Mouse (Mus musculus) MEL (cell line): ENCODE measurements at regions not wholly inside any gene's neighbourhood (a gene's known extent, or its start where the extent isn't known, plus 50 kb on each side); places are given as distances from the start of the nearest gene placed in this dataset.

Experiments
- CTCF ChIP-seq, 3 experiments: IDR thresholded peaks in 2 of 3; conservative IDR thresholded peaks in 1 of 3; 2 replicates each; pipeline ENCODE4 v1.5.1; 2011 to 2012; ENCODE audit warnings: low read length in 3 of 3, low read depth in 2 of 3, mild to moderate bottlenecking in 2 of 3, improper control_type of control experiment in 1 of 3, inconsistent platforms in 1 of 3, mixed read lengths in 1 of 3, moderate library complexity in 1 of 3; ENCODE audit not compliant: control insufficient read depth in 1 of 3, insufficient read depth in 1 of 3, poor library complexity in 1 of 3, severe bottlenecking in 1 of 3
- EP300 ChIP-seq, 2 experiments: IDR thresholded peaks; 2 replicates each; pipeline ENCODE4 v1.6.1; 2011; ENCODE audit warnings: improper control_type of control experiment in 2 of 2, low read length in 2 of 2, low read depth in 1 of 2, mild to moderate bottlenecking in 1 of 2
- GATA1 ChIP-seq: IDR thresholded peaks from 2 replicates; pipeline ENCODE4 v1.6.1; 2011; ENCODE audit warnings: low read depth, low read length, improper control_type of control experiment
- MAFK ChIP-seq: IDR thresholded peaks from 2 replicates; pipeline ENCODE4 v1.6.1; 2011; ENCODE audit warnings: low read depth, mild to moderate bottlenecking, low read length, improper control_type of control experiment, borderline replicate concordance
- MYC ChIP-seq: IDR thresholded peaks from 2 replicates; pipeline ENCODE4 v1.6.1; 2011; ENCODE audit warnings: low read depth, mild to moderate bottlenecking, low read length, improper control_type of control experiment, moderate library complexity
- POLR2A ChIP-seq, 2 experiments: IDR thresholded peaks; 2 replicates each; pipeline ENCODE4 v1.6.1; 2011 to 2012; ENCODE audit warnings: low read length in 2 of 2, mild to moderate bottlenecking in 2 of 2, control low read depth in 1 of 2, improper control_type of control experiment in 1 of 2, low read depth in 1 of 2, moderate library complexity in 1 of 2; ENCODE audit not compliant: control insufficient read depth in 1 of 2, insufficient read depth in 1 of 2, poor library complexity in 1 of 2
- SIN3A ChIP-seq: IDR thresholded peaks from 2 replicates; pipeline ENCODE4 v1.6.1; 2012; ENCODE audit warnings: low read length, improper control_type of control experiment, inconsistent platforms
- USF1 ChIP-seq: IDR thresholded peaks from 2 replicates; pipeline ENCODE4 v1.6.1; 2014; ENCODE audit warnings: low read depth, mild to moderate bottlenecking, inconsistent platforms, low read length, improper control_type of control experiment, moderate library complexity

DNA sequence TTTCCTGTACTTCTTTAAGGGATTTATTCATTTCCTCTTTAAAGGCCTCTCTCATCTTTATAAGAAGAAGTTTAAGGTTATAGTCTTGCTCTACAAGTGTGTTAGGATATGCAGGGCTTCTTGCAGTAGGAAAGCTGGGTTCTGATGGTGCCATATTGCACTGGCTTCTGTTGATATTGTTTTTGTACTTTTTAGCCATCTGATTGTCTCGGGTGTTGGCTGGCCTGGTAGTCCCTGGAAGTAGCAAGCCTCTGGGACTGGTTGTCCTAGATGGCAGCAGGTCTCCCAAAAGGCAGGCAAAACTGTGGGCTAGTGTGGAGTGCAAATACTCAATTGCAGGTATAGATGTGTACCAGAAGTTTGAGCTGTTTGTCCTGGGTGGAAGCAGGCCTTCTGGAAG, 147.1 kb downstream of the Ccdc71l start:
- TF ChIP-seq USF1 = no peak
- TF ChIP-seq GATA1 = no peak
- no peak for TF ChIP-seq SIN3A
- TF ChIP-seq EP300 (IDR thresholded peaks at IDR 0.05; ENCODE audit: low read depth in 1 of 2, low read length in 2 of 2) = no peak
- no peak for TF ChIP-seq CTCF (IDR thresholded peaks at IDR 0.05 in 2 of 3, conservative IDR thresholded peaks at IDR 0.05 in 1 of 3; ENCODE audit: control insufficient read depth in 1 of 3, insufficient read depth in 1 of 3, low read depth in 2 of 3, low read length in 3 of 3, poor library complexity in 1 of 3, severe bottlenecking in 1 of 3)
- no peak for TF ChIP-seq POLR2A (IDR thresholded peaks at IDR 0.05; ENCODE audit: control insufficient read depth in 1 of 2, insufficient read depth in 1 of 2, low read depth in 1 of 2, low read length in 2 of 2, poor library complexity in 1 of 2)
- TF ChIP-seq MYC = no peak
- no peak for TF ChIP-seq MAFK
